Mouse (Mus musculus) induced T-regulatory cell, adult 2 months (primary cell): Measurements from ENCODE around the gene Tnrc6c.
A peak's percentile ranks its signal among the peaks of the same experiment; 100 is the strongest.

Source experiments
- DNase-seq: peaks from one replicate; pipeline ENCODE4 v3.0.0-alpha.2; 2012; ENCODE audit warnings: low read depth

Gene Tnrc6c

DNA sequence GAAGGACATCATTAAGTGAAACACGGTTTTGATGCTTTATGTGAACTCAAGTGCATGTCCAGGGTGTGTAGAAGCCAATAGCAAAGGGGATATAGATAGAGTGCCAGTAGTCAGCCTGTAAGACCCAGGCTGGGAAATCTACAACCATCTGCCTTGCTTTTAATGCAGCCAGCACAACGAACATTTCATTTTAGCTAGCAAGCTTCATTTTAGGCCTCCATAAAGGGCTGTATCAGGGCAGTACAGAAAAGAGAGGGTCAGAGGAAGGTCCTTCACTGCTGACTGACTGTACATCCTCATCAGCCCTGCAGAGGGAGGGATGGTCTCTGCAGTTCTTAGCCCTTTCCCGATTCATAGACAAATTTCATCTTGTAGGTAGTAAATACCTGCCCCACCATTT is 23.0 kb downstream of the Tnrc6c start:
- DNase-seq, result no peak

DNA sequence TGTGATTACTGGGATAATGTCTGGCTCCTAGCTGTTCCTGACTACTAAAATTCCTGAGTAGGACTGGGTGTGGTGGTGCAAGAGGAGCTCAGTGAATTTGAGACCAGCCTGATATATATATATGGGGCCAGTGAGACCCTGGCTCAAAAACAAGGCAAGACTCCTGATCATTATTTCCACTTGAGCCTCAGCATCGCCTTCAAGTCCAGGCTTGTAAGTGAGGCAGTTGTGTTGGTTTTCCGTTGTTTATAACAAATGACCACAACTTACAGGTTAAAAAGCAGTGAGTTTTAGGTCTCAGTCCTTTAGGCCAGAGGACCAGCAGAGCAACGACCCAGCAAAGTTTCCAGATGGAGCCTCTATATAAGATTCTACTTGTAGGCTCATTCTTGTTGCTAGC is 23.5 kb downstream of the Tnrc6c start:
- DNase-seq, result no peak

GRCm38 (mm10) chr11:117678155-117678554 is 24.1 kb downstream of the Tnrc6c start:
- no peak for DNase-seq

DNA sequence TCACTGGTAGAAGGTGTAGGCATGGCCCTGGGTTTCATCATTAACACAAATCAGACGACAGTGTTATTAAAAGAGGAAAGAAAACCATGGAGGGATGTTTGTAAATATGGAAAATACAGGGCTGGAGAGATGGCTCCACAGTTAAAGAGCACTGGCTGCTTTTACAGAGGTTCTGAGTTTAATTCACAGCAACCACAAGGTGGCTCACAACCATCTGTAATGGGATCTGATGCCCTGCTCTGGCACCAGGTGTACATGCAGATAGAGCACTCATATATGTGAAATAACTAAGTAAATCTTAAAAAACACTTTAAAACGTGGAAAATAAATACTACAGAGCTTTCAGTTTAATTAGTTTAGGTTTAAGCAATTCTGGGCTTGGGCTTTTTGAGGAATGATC is 24.7 kb downstream of the Tnrc6c start:
- DNase-seq, result peak; percentile 50

DNA sequence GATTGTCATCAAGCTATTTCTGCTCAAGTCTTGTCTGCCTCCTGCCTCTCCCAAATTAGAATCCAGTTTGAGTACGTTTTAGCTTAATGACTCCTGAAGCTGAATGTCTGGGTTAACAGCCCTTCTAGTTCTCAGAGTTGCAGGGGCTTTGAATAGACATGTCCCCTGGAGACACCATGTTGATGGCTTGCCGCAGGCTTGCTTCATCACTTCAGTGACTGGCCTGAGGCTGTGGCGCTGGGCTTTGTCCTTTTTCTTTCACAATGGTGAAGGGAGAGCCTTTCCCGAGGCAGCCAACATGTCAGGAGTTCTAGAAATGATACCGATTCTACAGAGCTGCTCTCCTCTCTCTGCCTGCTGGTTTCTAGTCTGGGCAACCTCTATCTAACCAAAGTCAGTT is 30.6 kb downstream of the Tnrc6c start:
- no peak for DNase-seq

GRCm38 (mm10) chr11:117685461-117685860 is 31.4 kb downstream of the Tnrc6c start:
- DNase-seq, result peak; percentile 52

- peak; percentile 87 for DNase-seq
Observed at GRCm38 (mm10) chr11:117686021-117686420, 31.9 kb downstream of the Tnrc6c start.

GRCm38 (mm10) chr11:117688603-117689002 is 34.5 kb downstream of the Tnrc6c start:
- DNase-seq, result no peak

GRCm38 (mm10) chr11:117691311-117691710 is 37.2 kb downstream of the Tnrc6c start:
- no peak for DNase-seq

DNA sequence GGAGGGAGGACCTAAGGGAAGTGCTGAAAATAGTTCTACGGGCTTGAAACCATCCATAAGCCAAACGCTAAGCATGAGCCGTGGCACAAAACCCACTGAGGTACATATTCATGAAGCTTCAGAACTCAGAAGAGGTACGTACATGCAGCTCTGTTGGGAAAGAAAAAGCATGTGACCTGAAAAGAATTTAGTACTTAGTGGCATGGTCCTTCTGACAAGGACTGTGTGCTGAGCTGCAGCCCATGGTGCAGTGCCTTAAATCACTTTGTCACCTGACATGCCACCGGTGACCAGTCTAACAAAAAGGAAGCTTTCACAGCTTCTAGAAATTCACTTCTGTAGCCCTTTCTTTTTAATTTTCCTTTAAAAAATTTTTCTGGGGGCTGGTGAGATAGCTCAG is 40.0 kb downstream of the Tnrc6c start:
- no peak for DNase-seq

DNA sequence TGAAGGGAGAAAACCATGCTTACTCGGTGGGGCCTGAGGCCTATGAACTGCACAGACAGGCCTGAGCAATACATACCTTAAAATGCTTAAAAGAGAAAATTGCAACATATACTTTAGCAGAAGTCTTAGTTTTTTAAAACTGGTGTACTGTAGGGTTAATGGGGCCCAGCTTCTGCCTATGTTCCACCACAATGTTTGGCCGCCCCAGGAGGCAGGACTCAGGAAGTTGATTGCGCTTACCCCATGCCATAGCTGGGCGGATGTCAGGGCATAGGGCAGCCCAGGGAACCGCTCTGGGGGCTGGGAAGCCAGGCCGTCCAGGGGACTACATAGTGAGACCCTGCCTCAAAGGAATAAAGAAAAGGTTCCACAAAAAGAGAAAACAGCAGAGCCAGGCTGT is 42.5 kb downstream of the Tnrc6c start:
- DNase-seq, result no peak

DNA sequence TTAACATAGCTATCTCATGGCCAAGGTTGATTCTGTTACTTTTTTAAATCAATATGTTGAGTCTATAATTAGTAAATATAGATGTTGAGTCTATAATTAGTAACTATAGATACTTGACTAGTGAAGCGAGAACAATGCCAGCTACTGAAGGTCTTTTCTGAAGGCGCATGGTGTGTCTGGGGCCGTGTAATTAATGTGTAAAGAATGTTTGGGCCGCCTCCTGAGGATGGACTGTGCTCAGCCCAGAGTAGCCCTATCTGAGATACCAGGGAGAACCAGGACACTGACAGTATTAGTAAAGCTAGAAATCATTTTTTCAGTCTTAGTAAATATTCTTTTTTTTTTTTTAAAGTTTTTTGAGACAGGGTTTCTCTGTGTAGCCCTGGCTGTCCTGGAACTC is 46.8 kb downstream of the Tnrc6c start:
- DNase-seq, result no peak

GRCm38 (mm10) chr11:117706267-117706666 is 52.2 kb downstream of the Tnrc6c start:
- DNase-seq, result no peak

GRCm38 (mm10) chr11:117707238-117707637 is 53.1 kb downstream of the Tnrc6c start:
- DNase-seq, result no peak

- peak; percentile 90 for DNase-seq
Observed at GRCm38 (mm10) chr11:117709308-117709707, 55.2 kb downstream of the Tnrc6c start.

DNA sequence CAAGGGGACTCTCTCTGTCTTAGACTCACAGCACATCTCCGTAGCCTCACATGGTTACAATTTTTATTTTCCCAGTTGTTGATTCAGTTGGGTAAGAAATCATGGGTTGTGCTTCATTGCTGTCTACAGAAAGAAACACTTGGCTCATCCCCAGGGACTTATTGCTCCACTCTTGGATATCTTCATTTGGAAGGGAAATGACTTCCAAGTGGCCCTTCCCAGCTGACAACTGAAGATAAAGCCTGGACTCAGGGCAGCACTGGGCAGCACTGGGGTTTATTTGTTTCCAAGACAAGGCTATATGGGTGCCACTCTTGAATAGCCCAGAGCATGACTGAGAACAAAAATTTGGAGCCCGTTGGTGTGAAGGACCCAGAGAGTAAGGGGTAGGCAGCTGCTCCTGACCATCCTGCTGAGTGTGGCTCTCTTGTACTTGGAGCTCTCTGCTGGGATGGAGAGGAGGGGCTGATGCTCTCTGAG is 56.8 kb downstream of the Tnrc6c start:
- no peak for DNase-seq

- no peak for DNase-seq
Observed at GRCm38 (mm10) chr11:117712065-117712464, 58.0 kb downstream of the Tnrc6c start.

DNA sequence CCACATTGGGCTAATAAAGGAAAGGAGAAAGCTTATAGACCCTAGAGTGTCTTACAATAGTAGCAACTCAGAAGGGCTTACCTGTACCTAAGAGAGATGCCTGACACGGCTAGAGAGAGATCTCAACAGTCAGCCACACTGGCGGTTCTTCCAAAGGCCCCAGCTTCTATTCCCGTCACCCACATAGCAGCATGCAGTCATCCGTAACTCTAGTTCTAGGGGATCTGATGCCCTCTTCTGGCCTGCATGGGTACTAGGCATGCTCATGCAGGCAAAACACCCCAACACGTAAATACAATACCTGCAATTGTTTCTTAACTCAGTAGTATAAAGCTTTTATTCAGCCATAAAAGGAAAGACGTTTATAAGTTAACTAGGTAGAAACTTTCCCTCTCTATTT is 59.3 kb downstream of the Tnrc6c start:
- DNase-seq, result no peak

- no peak for DNase-seq
Observed at GRCm38 (mm10) chr11:117718838-117719237, 64.7 kb downstream of the Tnrc6c start.

GRCm38 (mm10) chr11:117724604-117725301 is 70.7 kb downstream of the Tnrc6c start:
- no peak for DNase-seq

DNA sequence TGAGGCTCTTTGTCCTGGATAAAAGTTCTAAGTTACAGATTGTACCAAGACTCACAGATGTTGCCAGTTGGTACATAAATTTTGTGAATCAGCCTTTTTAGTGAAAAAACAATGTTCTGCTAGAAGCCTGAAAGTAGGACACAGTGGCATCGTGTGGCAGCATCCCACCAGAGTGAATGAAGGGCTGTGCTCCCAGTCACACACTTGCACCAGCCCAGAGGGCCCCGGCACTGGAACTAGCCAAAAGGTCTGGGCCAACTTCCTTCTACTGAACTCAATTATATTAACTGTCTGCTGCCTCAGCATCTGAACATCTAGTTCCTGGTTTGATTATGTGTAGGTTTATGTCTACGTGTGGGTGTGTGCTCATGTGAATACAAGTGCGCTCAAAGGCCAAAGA is 72.9 kb downstream of the Tnrc6c start:
- DNase-seq, result no peak

DNA sequence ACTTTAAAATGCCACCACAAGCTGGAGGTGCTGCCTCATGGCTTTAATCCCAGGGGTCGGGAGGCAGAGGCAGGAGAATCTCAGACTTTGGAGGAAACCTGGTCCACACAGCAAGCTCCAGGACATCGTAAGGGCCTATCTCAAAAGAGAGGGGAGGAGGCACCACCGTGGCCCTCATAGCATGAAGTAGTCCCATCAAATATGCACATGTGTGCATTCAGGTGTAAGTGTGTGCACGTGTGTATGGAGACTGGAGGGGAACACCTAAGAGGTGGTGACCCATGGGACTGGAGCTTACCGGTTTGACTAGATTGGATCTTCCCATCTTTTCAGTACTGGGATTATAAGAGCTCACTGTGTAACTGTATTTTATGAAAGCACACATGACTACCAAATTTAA is 74.2 kb downstream of the Tnrc6c start:
- no peak for DNase-seq

DNA sequence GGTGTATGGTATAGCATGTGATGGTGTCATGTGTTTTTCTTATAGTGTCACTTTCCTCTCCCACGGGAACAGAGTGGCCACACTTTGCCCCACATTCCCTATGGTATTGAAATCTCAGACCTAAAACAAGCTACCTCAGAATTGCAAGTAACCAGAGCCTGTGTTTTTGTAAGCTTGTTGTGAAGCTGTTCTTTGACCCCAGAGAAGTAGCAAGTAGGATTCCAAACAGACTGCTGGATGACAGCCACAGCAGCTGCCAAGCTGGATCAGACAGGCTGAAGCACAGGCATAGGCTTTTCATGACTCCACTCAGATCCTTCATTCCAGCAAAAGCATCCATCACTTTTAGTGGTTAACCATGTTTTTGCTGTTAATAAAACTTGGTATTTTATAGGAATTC is 74.8 kb downstream of the Tnrc6c start:
- no peak for DNase-seq

DNA sequence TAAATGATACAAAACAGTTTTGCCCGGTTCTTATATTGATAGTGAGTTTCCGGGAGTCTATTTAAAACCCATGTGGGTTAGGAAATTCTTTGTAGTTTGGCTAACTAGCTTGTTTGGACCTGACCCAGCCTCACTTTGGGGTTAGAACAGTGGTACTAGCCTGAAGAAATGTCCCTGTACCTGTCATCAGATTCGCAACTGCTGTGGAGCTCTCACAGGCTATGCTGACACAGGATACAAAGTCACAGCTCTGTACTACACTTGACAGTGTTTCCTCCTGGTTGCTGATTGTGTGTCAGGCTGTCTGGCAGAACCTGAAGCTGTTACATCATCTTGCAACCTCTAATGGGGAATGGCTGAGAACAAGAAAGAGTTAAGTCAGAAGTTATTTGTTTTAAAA is 75.3 kb downstream of the Tnrc6c start:
- DNase-seq, result no peak
